Mouse (Mus musculus) lung, postnatal 0 days (tissue): ENCODE data around the gene Dvl2.
A peak's percentile ranks its signal among the peaks of the same experiment; 100 is the strongest.

ENCODE experiments used
- CTCF ChIP-seq: IDR thresholded peaks from 2 replicates; pipeline ENCODE4 v1.5.1; 2016; ENCODE audit warnings: antibody characterized with exemption, mild to moderate bottlenecking
- EP300 ChIP-seq: IDR thresholded peaks from 2 replicates; pipeline ENCODE4 v1.6.1; 2016; ENCODE audit warnings: antibody characterized with exemption, mild to moderate bottlenecking, control low read depth

GRCm38 (mm10) chr11:69995391-69995960, 4.9 kb upstream of the Dvl2 start, which contains the start of gene Phf23:
- TF ChIP-seq CTCF (peak; percentile 69), EP300 (peak; percentile 68; the same call in 1 of the 2 replicates)
